ENCODE assay signal across 1 mouse cellular context in the genomic region with DNA sequence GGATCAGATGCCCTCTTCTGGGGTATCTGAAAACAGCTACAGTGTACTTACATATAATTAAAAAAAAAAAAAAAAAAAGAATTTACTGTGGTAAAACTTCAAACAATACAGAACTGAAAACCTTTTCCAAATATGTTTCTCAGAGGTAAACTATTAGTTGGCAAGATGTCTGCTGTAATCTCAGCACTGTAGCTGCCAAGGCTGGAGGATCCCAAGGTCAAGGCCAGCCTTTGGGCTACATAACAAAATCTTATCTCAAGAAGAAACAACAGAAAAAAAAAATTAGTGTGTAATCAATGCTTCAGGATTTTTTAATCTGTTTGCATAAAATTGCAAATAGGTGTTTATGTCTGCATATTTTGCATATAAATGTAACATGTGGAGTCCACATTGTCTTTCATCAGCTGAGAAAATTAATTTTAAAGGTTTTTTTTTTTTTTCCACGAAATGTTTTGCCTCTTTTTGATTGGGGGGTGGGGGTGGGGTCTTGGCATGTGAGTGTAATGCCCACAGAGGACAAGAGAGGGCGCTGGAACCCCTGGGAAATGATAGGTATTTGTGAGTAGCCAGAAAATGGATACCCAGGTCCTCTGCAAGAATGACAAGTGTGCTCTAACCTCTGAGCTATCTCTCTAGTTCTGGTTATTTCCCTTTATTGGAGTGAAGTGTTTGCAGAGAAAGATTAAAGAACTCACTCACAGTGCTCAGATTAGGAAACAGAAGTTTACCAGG.
TF ChIP-seq lines count a peak whose summit lies in the region.

No protein-coding gene starts in this region.

TF ChIP-seq in CH12.LX, 34 proteins besides CTCF, POLR2A, EP300 and RAD21:
- TF ChIP-seq SMC3 (IDR thresholded peaks at IDR 0.05; ENCODE audit: low read depth, low read length), result no peak
- no peak for TF ChIP-seq MEF2A (IDR thresholded peaks at IDR 0.05; ENCODE audit: borderline replicate concordance, low read depth, low read length)
- no peak for TF ChIP-seq CHD2 (IDR thresholded peaks at IDR 0.05; ENCODE audit: low read length)
- no peak for TF ChIP-seq NELFE (IDR thresholded peaks at IDR 0.05; ENCODE audit: low read depth, low read length)
- no peak for TF ChIP-seq ZMIZ1 (IDR thresholded peaks at IDR 0.05; ENCODE audit: low read depth, low read length)
- no peak for TF ChIP-seq UBTF (IDR thresholded peaks at IDR 0.05; ENCODE audit: low read depth, low read length)
- TF ChIP-seq ZC3H11A (IDR thresholded peaks at IDR 0.05; ENCODE audit: low read depth, low read length), result no peak
- no peak for TF ChIP-seq MAFK (IDR thresholded peaks at IDR 0.05; ENCODE audit: insufficient replicate concordance, low read length)
- TF ChIP-seq TBP (conservative IDR thresholded peaks at IDR 0.05; ENCODE audit: low read depth, low read length), result no peak
- no peak for TF ChIP-seq ZKSCAN1 (IDR thresholded peaks at IDR 0.05; ENCODE audit: borderline replicate concordance, low read depth, low read length)
- TF ChIP-seq TCF12 (IDR thresholded peaks at IDR 0.05; ENCODE audit: low read depth, low read length), result no peak
- no peak for TF ChIP-seq BHLHE40 (IDR thresholded peaks at IDR 0.05; ENCODE audit: low read depth, low read length)
- TF ChIP-seq USF2 (conservative IDR thresholded peaks at IDR 0.05; ENCODE audit: low read depth, low read length), result no peak
- TF ChIP-seq NRF1 (IDR thresholded peaks at IDR 0.05; ENCODE audit: low read depth, low read length), result no peak
- TF ChIP-seq MAX (IDR thresholded peaks at IDR 0.05; ENCODE audit: low read length), result no peak
- TF ChIP-seq USF1 (IDR thresholded peaks at IDR 0.05; ENCODE audit: low read depth, low read length), result no peak
